Mouse (Mus musculus): ENCODE data around the gene Mrpl53.

GRCm38 (mm10) chr6:83124851-83125312 is 16.0 kb downstream of the Mrpl53 start:
- TF ChIP-seq USF1 (IDR thresholded peaks at IDR 0.05; ENCODE audit: low read depth) = no peak
- TF ChIP-seq CTCF (IDR thresholded peaks at IDR 0.05; ENCODE audit: control insufficient read depth, insufficient read depth, insufficient read length) = no peak
- no peak for TF ChIP-seq CEBPB (IDR thresholded peaks at IDR 0.05; ENCODE audit: low read depth)
- no peak for TF ChIP-seq MYOG (IDR thresholded peaks at IDR 0.05; ENCODE audit: control insufficient read depth, extremely low read depth, insufficient read length)
- TF ChIP-seq MAX (IDR thresholded peaks at IDR 0.05) = peak; percentile 72
- TF ChIP-seq MYOD1 (IDR thresholded peaks at IDR 0.05; ENCODE audit: control insufficient read depth, insufficient read length, low read depth) = no peak
- TF ChIP-seq FOSL1 (IDR thresholded peaks at IDR 0.05; ENCODE audit: insufficient read depth, low read length, poor library complexity, severe bottlenecking) = no peak

Data from C2C12 (cell line).